ENCODE assay signal across 12 mouse cellular contexts in the genomic region with DNA sequence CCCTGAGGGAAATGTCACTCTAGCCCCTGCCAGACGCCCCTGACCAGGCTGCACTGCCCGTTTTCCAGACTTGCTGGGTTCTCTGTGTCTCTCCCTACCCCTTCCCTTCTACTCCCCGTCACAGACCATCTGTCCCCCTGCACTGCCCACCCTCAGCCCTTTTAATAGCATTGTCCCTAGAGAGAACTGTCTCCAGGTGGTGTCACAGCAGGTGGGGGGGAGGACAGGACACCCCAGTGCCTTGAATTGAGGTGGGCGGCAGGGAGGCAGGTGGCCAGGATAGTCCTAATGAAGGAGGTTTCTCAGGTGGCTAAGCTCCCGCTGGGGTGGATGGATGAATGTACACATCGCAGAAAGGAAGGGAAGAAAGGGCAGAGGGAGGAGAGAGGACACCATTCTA. TPM values are rescaled to one million over a fixed set of nuclear protein-coding genes. Genes with fewer than 3 reads are reported as not detected.
DNase-seq lines count a peak whose midpoint lies in the region; ATAC-seq lines count a peak whose summit lies in the region.
"Had no signal": no experiment of that assay in that cellular context is flagged by ENCODE, and none has a peak within 500 bp of the region (broad histone marks: within the 10 kb centered on the region; RNA-seq: fewer than 3 reads in every experiment).

No protein-coding gene starts in this region.

- peak; percentile 71 to 76 for DNase-seq in frontal cortex, adult 2 months (ENCODE audit: extremely low spot score in 1 of 2, low spot score in 1 of 2)
- DNase-seq in frontal cortex, postnatal 10 days (ENCODE audit: low spot score in 2 of 2), result no peak
- DNase-seq in brain, adult 2 months (ENCODE audit: low read depth, low spot score), result peak; percentile 85
- no peak for DNase-seq in kidney, adult 18-20 months
- DNase-seq in urinary bladder, postnatal 25 days (ENCODE audit: low spot score), result no peak
- DNase-seq: embryo, embryonic 11 days; gastrocnemius, adult 2 months had no signal

- H3K4me1 ChIP-seq in forebrain, embryonic 16.5 days (replicated peaks; ENCODE audit: control insufficient read depth, insufficient read depth, low read length), result peaks cover 13% of the 10 kb centered on the region
- peaks cover 23% of the 10 kb centered on the region for H3K4me1 ChIP-seq in midbrain, embryonic 13.5 days (replicated peaks)
- H3K4me1 ChIP-seq in kidney, embryonic 15.5 days, result 0 out of 2 replicates have a peak, but pooled peaks cover 3% of the 10 kb centered on the region
- H3K4me1 ChIP-seq: liver, embryonic 12.5 days had no signal

- 6% methylated on average over 6 of the region's 6 CpGs for WGBS in forebrain, embryonic 16.5 days
- 8% methylated on average over 6 of the region's 6 CpGs for WGBS in midbrain, embryonic 13.5 days
- 20% methylated on average over 6 of the region's 6 CpGs for WGBS in kidney, embryonic 15.5 days

- H3K4me3 ChIP-seq in forebrain, embryonic 16.5 days (replicated peaks; ENCODE audit: low read length), result no peak overlapping the region
- no peak overlapping the region for H3K4me3 ChIP-seq in midbrain, embryonic 13.5 days (replicated peaks)
- H3K4me3 ChIP-seq in kidney, embryonic 15.5 days (replicated peaks), result no peak overlapping the region
- H3K4me3 ChIP-seq: gastrocnemius, adult 2 months; liver, embryonic 12.5 days had no signal

- no peaks in the 10 kb centered on the region; the same call in 1 of the 2 replicates for H3K27me3 ChIP-seq in forebrain, embryonic 16.5 days (replicated peaks; ENCODE audit: control insufficient read depth, insufficient read depth, low read length)
- H3K27me3 ChIP-seq in midbrain, embryonic 13.5 days, result peaks cover 44% of the 10 kb centered on the region
- H3K27me3 ChIP-seq in kidney, embryonic 15.5 days, result peaks cover 64% of the 10 kb centered on the region

- no peak for ATAC-seq in forebrain, embryonic 16.5 days
- ATAC-seq in midbrain, embryonic 13.5 days, result no peak
- no peak for ATAC-seq in kidney, embryonic 15.5 days (replicated peaks; ENCODE audit: low FRiP score)
- ATAC-seq: liver, embryonic 12.5 days had no signal

- no peak overlapping the region for H3K4me2 ChIP-seq in forebrain, embryonic 16.5 days (ENCODE audit: low read length)
- H3K4me2 ChIP-seq in midbrain, embryonic 13.5 days (replicated peaks), result peak overlapping the region; percentile 17; the same call in 1 of the 2 replicates
- no peak overlapping the region for H3K4me2 ChIP-seq in kidney, embryonic 15.5 days
- H3K4me2 ChIP-seq: liver, embryonic 12.5 days had no signal

- no peaks in the 10 kb centered on the region for H3K9me3 ChIP-seq in forebrain, embryonic 16.5 days (ENCODE audit: control insufficient read depth, low read length)
- H3K9me3 ChIP-seq in midbrain, embryonic 13.5 days, result no peaks in the 10 kb centered on the region
- no peaks in the 10 kb centered on the region for H3K9me3 ChIP-seq in kidney, embryonic 15.5 days (replicated peaks)
- H3K9me3 ChIP-seq: liver, embryonic 12.5 days had no signal

- H3K36me3 ChIP-seq in forebrain, embryonic 16.5 days (ENCODE audit: control insufficient read depth, insufficient read depth), result no peaks in the 10 kb centered on the region
- H3K36me3 ChIP-seq in midbrain, embryonic 13.5 days, result no peaks in the 10 kb centered on the region
- H3K36me3 ChIP-seq in kidney, embryonic 15.5 days, result no peaks in the 10 kb centered on the region
- H3K36me3 ChIP-seq: liver, embryonic 12.5 days had no signal

- peak overlapping the region; percentile 29; the same call in 1 of the 2 replicates for H3K9ac ChIP-seq in forebrain, embryonic 16.5 days (replicated peaks; ENCODE audit: low read depth, low read length)
- peak overlapping the region; percentile 48 for H3K9ac ChIP-seq in midbrain, embryonic 13.5 days (replicated peaks)
- H3K9ac ChIP-seq in kidney, embryonic 15.5 days, result no peak overlapping the region
- H3K9ac ChIP-seq: liver, embryonic 12.5 days had no signal

- no peak overlapping the region for H3K27ac ChIP-seq in forebrain, embryonic 16.5 days (ENCODE audit: low read length)
- 0 out of 2 replicates have a peak overlapping the region, but pooled peaks have one; percentile 25 for H3K27ac ChIP-seq in midbrain, embryonic 13.5 days
- H3K27ac ChIP-seq in kidney, embryonic 15.5 days, result no peak overlapping the region
- H3K27ac ChIP-seq: gastrocnemius, adult 2 months; liver, embryonic 12.5 days; stomach, postnatal 0 days had no signal

RNA-seq across cellular contexts. Expression of gene Ndrg4, which starts 17.9 kb away (rescaled TPM):
- polyA plus RNA-seq in frontal cortex, adult 2 months (2012; rRNA removed), result 2,429 and 2,489 TPM in 2 replicates
- 221 and 296 TPM in 2 replicates for polyA plus RNA-seq in forebrain, embryonic 16.5 days (2015; fragmentation: Nextera tagmentation; extraction: Ambion mirVana)
- polyA plus RNA-seq in midbrain, embryonic 13.5 days (2015; fragmentation: Nextera tagmentation; extraction: Ambion mirVana), result 159 and 168 TPM in 2 replicates
- 16.0 and 18.8 TPM in 2 replicates for polyA plus RNA-seq in kidney, embryonic 15.5 days (2015; fragmentation: Nextera tagmentation; extraction: Ambion mirVana)

RNA-seq across cellular contexts. Expression of gene Setd6, which starts 21.1 kb away (rescaled TPM):
- 27.7 and 35.3 TPM in 2 replicates for polyA plus RNA-seq in frontal cortex, adult 2 months (2012; rRNA removed)
- 28.1 and 31.2 TPM in 2 replicates for polyA plus RNA-seq in forebrain, embryonic 16.5 days (2015; fragmentation: Nextera tagmentation; extraction: Ambion mirVana)
- polyA plus RNA-seq in midbrain, embryonic 13.5 days (2015; fragmentation: Nextera tagmentation; extraction: Ambion mirVana), result 22.1 and 23.6 TPM in 2 replicates
- polyA plus RNA-seq in kidney, embryonic 15.5 days (2015; fragmentation: Nextera tagmentation; extraction: Ambion mirVana), result 19.7 and 19.9 TPM in 2 replicates

Comparison
In these comparisons a context has a peak if more than half of its experiments do, and no peak if none do; other contexts are left out.
1. DNase-seq: peak in frontal cortex, adult 2 months (2 of 2) and brain, adult 2 months (single experiment); none in frontal cortex, postnatal 10 days (0 of 2), kidney, adult 18-20 months (single experiment) and urinary bladder, postnatal 25 days (single experiment).